Mouse (Mus musculus): ENCODE measurements at regions not wholly inside any gene's neighbourhood (a gene's known extent, or its start where the extent isn't known, plus 50 kb on each side); places are given as distances from the start of the nearest gene placed in this dataset.

DNA sequence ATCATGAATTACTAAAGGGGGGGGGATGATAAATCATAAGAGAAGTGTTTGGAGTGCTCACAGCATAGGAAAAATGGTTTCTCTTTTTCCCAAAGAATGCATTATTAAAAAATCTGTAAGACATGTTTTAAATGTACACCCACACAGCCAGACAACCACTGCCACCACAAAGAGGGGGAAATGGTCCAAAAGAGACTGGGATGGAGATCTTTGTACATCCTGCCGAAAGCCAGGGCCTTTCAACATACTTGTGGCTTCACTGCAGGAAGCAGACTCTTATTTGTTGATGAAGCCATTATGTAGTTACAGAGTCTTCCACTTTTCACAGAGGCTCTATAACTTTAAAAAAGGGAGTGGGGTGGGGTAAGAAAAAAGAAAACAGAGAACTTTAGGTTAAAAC lies 96.8 kb upstream of the Epha3 start:
- H3K9ac ChIP-seq (ENCODE audit: low read length): no peak overlapping the region
- no peaks in the 10 kb centered on the region for H3K36me3 ChIP-seq (ENCODE audit: control insufficient read depth, insufficient read depth, low read length)
- 0 out of 2 replicates have a peak, but pooled peaks cover 2% of the 10 kb centered on the region for H3K4me1 ChIP-seq (replicated peaks; ENCODE audit: control insufficient read depth, insufficient read depth, low read length)
- ATAC-seq (replicated peaks; ENCODE audit: low FRiP score) (no peak), DNase-seq (ENCODE audit: low spot score) (no peak)
- no peak overlapping the region for H3K4me2 ChIP-seq (ENCODE audit: low read depth, low read length, severe bottlenecking)
- no peak overlapping the region for H3K4me3 ChIP-seq (ENCODE audit: low read depth, low read length)
- H3K27me3 ChIP-seq (ENCODE audit: control insufficient read depth, insufficient read depth, low read length): no peaks in the 10 kb centered on the region
- no peaks in the 10 kb centered on the region for H3K9me3 ChIP-seq (ENCODE audit: control insufficient read depth, low read length)
- WGBS: 66% methylated on average over 1 of the region's 1 CpGs
- H3K27ac ChIP-seq (ENCODE audit: low read depth, low read length): no peak overlapping the region

DNA sequence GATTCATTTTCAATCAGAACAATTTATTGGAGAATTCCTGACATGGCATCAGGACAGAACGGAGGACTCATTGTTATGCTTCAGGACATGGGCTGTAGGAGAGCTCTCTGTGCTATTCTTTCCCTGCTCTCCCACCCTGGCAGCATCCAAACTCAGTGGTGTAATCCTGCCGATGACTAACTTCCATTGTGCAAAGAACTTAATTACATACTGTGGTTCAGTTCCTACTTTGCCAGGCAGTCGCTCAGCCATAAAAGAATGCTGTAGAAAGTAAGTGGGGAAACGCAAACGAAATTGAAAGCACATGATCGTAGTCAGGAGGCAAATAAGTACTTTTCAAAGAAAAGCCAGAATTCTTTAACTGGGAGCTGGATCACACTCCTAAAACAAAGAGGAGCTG lies 94.2 kb upstream of the Epha3 start:
- ATAC-seq (replicated peaks; ENCODE audit: low FRiP score): peak; percentile 86
- Histone ChIP-seq H3K27me3 (ENCODE audit: control insufficient read depth, insufficient read depth, low read length) (no peaks in the 10 kb centered on the region), H3K4me2 (ENCODE audit: low read depth, low read length, severe bottlenecking) (peak overlapping the region; percentile 35), H3K9ac (ENCODE audit: low read length) (peak overlapping the region; percentile 23; the same call in 1 of the 2 replicates), H3K4me3 (ENCODE audit: low read depth, low read length) (no peak overlapping the region), H3K27ac (ENCODE audit: low read depth, low read length) (0 out of 2 replicates have a peak overlapping the region, but pooled peaks have one; percentile 12), H3K9me3 (ENCODE audit: control insufficient read depth, low read length) (no peaks in the 10 kb centered on the region), H3K36me3 (ENCODE audit: control insufficient read depth, insufficient read depth, low read length) (no peaks in the 10 kb centered on the region), H3K4me1 (replicated peaks; ENCODE audit: control insufficient read depth, insufficient read depth, low read length) (0 out of 2 replicates have a peak, but pooled peaks cover 2% of the 10 kb centered on the region)
- 1% methylated on average over 6 of the region's 6 CpGs for WGBS
- no peak for DNase-seq (ENCODE audit: low spot score)

DNA sequence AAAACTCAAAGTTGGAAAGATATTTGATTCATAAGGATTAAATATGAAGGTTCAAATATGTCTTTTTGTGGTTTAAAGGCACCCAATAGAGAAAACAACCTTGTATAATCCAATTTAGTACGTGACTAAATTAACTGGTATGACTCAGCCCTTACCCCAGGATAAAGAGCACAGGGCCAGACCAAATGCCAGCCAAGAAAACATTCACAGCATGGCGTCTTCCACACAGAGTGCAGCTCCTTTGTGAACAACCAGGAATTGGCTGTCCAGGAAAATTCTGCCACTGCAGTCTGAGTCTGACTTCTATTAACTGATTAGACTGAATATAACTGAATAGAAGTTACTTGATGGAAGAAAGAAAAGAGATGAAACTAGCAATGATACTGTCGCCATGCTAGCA lies 61.2 kb upstream of the Epha3 start:
- Histone ChIP-seq H3K4me1 (replicated peaks; ENCODE audit: control insufficient read depth, insufficient read depth, low read length) (no peaks in the 10 kb centered on the region), H3K9me3 (ENCODE audit: control insufficient read depth, low read length) (no peaks in the 10 kb centered on the region), H3K4me3 (ENCODE audit: low read depth, low read length) (no peak overlapping the region), H3K27ac (ENCODE audit: low read depth, low read length) (no peak overlapping the region), H3K9ac (ENCODE audit: low read length) (no peak overlapping the region), H3K4me2 (ENCODE audit: low read depth, low read length, severe bottlenecking) (no peak overlapping the region), H3K36me3 (ENCODE audit: control insufficient read depth, insufficient read depth, low read length) (no peaks in the 10 kb centered on the region), H3K27me3 (ENCODE audit: control insufficient read depth, insufficient read depth, low read length) (no peaks in the 10 kb centered on the region)
- ATAC-seq (replicated peaks; ENCODE audit: low FRiP score) (no peak), DNase-seq (ENCODE audit: low spot score) (no peak)
- WGBS: 49% methylated on average over 3 of the region's 3 CpGs

DNA sequence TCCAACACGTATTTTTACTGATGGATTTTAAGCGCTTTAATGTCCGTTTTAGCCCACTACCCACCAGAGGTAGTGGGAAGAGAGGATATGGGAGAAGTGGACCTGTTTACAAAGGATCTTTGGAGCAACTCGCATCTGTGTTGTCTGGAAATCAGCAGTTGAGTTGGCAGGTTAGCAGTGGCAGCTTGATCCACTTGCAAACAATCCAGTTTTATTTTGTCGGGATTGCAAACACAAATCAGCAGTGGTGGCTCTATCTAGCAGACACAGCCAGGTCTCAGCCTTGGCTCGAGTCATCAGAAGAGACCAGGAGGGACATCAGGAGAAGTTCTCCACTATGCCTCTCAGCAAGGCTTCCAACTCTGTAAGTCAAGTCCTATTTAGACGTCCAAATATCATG lies 57.2 kb upstream of the Epha3 start:
- Histone ChIP-seq H3K4me1 (replicated peaks; ENCODE audit: control insufficient read depth, insufficient read depth, low read length) (no peaks in the 10 kb centered on the region), H3K27ac (ENCODE audit: low read depth, low read length) (no peak overlapping the region), H3K9me3 (ENCODE audit: control insufficient read depth, low read length) (no peaks in the 10 kb centered on the region), H3K9ac (ENCODE audit: low read length) (no peak overlapping the region), H3K4me3 (ENCODE audit: low read depth, low read length) (no peak overlapping the region), H3K27me3 (ENCODE audit: control insufficient read depth, insufficient read depth, low read length) (no peaks in the 10 kb centered on the region), H3K36me3 (ENCODE audit: control insufficient read depth, insufficient read depth, low read length) (no peaks in the 10 kb centered on the region), H3K4me2 (ENCODE audit: low read depth, low read length, severe bottlenecking) (no peak overlapping the region)
- DNase-seq (ENCODE audit: low spot score) (no peak), ATAC-seq (replicated peaks; ENCODE audit: low FRiP score) (no peak)
- WGBS: 90% methylated on average over 7 of the region's 7 CpGs

Measured in forebrain, embryonic 11.5 days (tissue).